Mouse (Mus musculus) heart, postnatal 36 days (tissue): Measurements from ENCODE around the gene Hoxa2. TPM values are rescaled to one million over a fixed set of nuclear protein-coding genes. Genes with fewer than 3 reads are reported as not detected.

ENCODE experiments used
- DNase-seq, 2 experiments: peaks; one replicate each; pipeline ENCODE4 v3.0.0; 2021 to 2022
- intact Hi-C: fragments of 180-260 bp; cut with DNase I; formaldehyde crosslinking; loops from one replicate; pipeline ENCODE4 v1.15.1; 2025
- total RNA-seq, 2 experiments: library from RNA; stranded (reverse); gene quantifications; 2 replicates each; pipeline ENCODE4 v1.2.3; 2021

Hoxa2 gene
- total RNA-seq, 2 experiments from 2014 or later = 0.62 TPM; not detected in 1

DNA sequence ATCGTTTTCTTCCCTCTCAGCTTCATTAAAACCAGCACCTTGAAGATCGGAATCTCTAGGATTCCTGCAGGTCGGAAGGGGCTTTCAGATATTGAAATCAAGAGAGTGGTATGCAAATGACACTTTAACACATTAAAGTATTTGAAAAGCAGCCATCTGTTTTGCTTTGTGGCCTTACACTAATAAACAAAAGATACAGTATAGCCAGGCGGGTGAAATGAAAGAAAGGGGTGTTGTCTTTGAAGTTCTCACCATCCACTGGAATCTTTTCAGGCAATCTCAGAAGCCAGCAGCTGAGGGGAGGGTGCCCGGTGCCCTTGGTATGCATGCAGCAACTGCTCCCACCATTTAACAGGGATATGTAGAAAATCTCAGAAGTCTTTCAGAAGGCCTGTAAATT lies 10.6 kb downstream of the Hoxa2 start:
- intact Hi-C loops = no loop called here
- no peak for DNase-seq

DNA sequence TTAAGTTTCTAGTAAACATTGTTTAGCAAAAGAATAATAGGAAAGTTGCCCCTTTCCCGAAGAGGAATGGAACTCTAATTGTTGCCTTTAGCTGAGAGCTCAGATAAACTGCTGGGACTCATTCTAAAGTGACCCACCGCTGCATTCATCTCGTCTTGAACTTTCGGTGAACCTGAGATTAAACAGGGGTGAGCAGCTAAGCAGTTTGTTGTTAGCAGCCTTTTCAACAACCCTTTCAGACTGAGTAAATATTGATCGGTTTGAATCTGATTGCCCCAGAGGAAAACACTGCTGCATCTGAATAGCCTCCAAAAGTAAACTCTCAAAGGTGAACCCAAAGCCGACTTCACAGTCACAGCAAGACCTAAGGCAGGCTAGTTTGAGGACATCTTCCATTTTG lies 11.4 kb downstream of the Hoxa2 start:
- DNase-seq = no peak
- intact Hi-C loops = no loop called here

DNA sequence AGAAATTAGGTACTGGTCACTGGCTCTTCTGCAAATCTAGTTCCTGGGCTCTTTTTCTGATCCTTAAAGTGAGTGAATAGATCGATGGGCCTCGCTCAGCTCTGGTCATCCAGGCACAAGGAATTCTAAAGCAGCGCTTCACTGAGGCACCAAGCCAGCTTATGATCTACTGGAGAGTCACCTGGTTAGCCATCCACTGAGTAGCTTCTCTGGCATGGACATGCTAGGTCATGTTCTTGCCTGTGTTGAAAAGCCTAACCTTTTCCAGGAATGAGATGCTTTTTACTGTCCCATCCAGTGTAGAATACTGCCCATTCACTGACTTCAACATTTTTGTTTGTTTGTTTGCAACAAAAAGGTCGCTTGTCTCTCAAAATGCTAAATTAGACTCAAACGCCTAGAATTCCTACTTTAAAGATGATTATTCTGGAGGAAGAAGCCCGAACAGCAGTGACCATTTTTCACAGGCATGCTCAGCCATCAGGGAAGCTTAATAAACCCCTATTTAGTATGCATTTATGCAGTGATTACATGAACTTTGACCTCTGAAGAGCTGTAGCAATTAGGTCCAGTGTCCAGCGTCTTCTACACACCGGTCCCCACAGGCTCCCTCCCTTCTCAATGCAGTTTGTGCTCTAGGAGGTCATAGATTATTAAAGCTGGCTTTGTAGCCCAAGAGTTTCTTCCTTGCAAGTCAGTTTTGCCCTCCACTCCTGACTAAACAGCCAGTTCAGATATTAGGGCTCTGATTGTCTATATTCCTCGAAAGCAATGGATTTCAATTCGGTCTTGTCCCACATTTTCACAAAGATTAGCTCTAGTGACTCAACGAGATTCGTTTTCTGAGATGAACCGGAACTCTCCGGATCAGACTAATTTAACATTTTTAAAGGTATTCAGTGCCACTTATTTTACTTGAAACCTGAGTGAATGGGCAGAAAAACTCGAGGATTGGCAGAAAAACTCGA lies 12.1 kb downstream of the Hoxa2 start:
- no peak for DNase-seq
- intact Hi-C loops = no loop called here

DNA sequence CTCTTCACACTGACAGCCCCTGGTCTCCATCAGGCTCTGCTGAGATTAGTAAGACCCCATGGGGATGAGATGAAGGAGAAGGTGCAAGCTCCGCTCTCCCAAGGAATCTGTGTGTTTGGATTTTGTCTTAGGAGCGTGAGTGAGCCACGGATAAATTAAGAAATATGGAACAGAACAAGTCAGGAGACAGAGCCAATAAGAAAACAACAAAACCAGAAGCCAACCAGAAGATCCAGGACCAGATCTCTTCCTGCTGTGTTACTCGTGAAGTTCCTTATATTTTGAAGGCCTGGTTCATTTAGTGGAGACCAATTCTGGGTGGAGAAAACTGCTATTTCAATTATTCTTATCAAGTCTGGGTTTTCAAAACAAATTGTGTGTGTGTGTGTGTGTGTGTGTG lies 13.1 kb downstream of the Hoxa2 start:
- intact Hi-C loops = no loop called here
- no peak for DNase-seq

DNA sequence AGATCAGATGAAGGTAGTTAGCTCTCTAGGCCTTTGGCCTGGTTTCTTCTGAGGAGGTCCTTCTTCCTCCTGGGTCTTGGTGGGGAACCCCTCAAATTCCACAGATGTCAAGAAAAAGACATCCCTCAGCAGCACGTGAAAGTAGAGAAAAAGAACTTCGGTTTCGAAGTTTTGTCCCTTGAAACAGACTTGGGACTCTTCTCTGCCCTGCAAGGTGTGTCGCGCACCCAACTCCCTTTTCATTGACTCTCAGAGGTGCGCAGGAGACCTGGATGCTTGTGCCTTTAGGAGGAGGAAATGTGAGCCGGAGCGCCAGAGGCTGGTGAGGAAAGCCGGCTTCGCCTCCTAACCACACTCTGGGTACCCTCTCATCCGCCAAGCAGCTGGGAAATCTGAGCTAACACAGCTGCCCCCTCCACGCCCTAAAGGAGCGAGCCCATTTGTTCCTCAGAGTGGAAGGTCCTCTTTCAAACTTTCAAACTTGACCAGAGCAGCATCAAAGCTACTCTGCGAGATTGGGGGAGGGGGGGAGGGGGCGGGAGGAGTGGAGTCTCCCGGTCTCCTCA lies 14.1 kb downstream of the Hoxa2 start:
- intact Hi-C loops = no loop called here
- no peak for DNase-seq

DNA sequence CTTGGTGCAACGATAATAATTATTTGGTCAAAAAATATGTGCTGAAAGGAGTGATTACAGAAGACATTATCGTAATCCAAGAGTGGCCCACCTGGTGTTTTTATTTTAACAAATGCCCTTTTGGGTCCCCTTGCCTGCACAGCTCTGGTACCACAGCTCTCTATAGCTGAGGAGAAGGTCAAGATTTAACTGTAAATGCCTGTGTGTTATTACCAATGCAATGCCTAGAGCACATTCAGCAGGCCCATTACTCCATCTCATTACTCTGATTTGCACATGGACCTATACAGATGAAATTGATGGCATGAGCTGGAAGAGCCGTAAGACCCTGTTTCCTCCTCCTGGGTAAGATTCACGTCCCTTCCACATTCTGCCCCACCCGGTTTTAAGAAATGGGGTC lies 25.5 kb downstream of the Hoxa2 start:
- intact Hi-C loops = no loop called here
- no peak for DNase-seq

DNA sequence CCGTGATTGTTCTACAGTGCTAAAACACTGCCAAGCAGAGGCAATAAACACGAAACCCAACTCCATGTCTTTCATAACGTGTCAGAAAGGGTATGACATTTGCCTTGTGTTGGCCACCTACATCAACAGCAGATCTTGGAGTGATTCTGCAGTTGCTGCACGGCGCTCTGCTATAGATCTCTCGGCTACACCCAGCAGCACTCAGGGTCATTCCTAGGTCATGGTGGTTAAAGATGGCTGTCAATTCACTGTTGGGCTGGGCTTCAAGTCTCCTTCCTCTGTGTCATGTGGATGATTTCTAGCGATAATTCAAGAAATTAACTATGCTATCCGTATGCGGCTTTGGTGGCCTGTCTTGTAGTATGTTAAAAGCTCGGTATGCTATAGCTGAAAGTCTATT lies 26.1 kb downstream of the Hoxa2 start:
- intact Hi-C loops = no loop called here
- no peak for DNase-seq

DNA sequence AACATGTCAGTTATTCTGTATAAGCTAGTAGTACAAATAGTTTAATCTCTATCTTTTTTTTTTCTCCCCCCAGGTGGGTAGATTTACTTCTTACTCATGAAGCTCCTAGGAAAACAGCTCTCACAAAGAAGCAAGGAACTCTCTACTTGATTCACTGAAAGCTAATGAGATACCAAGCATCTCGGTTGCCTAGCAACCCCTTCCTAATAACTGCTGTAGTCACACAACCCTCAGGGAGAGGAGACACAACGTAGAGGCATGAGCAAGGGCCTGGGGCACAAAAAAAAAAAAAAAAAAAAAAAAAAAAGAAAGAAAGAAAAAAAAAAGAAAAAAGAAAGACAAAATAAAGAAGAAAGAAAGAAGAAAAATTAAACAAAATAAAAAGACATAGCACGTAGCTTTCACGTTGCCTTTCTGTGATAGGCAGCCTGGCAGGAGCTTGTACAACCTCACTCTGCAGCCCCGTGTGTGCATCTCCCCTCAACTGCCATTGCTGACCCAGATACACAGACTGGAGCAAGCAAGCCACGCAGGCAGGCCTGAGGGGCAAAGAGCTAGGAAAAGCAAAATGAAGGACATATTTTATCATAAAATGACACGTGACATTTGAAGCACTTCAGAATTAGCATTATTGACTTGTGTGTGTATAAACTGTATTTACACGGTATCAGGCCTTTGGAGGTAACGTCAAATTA lies 26.6 kb downstream of the Hoxa2 start:
- no peak for DNase-seq
- intact Hi-C loops = no loop called here

DNA sequence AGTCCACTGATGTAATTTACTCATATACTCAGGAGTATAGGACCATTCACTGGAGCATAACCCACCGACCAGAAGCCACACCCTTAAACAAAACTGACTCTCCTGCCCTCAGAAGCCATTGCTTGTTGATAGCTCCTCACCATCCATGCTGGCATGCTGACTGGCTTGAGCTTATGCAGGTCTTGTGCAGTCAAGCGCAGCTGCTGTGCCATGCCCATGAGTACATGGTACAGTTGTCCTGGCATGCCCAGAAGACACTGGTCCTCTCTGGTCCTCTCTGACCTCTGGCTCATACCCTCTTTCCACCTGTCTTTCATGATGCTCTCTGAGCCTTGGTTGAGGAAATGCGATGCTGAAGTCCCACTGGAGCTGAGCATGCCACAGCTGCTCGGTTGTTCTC lies 41.0 kb downstream of the Hoxa2 start:
- intact Hi-C loops = no loop called here
- DNase-seq = no peak

DNA sequence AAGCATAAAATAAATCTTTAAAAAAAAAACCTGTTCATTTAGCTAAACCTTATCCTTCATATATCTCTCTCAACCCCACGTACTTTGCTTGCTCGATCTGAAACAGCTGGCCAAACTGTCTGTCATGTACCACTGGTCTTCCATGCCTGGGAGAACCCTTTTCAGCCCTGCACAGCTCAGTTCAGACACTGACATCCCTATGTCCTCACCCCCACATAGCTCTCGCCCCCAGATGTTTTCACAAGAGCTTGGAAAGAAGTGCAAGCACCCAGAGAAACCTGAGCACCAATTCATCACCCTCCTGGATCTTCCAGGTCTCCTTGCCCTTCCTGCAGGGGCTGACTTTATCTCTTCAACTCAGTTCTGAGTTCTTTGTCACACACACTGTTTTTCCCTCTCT lies 43.5 kb downstream of the Hoxa2 start:
- DNase-seq = no peak
- intact Hi-C loops = no loop called here

DNA sequence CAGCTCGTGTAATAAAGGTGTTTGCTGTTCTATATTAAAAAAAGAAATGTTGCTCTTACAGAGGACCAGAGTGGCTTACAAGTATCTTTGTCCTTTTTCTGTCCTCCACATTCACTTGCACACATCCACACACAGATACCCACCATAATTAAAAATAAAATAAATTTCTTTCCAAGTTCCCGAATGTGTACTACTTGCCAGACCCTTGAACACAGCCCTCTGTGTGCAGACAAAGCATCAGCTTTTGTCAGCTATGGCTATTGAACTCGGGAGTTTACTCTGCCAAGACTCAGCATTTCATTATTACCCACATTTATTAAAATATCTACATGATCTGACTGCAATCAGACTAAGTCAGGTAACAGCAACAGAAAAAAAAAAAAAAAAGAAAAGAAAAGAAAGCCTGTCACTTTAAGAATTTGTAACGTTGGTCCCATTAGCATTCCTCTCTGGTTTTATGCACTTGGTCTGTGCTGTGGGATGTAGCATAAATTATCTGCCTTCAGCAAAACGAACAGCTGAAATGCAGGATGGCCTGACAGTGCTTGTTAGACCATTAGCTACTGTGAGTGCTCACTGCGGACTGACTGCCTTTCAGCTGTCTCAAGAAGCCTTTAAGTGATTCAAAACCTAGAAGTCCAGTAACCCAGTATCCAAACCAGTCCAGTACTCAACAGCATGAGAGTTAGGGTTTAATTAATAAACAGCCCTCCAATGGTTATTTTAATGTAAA lies 45.6 kb downstream of the Hoxa2 start:
- intact Hi-C loops = no loop called here

DNA sequence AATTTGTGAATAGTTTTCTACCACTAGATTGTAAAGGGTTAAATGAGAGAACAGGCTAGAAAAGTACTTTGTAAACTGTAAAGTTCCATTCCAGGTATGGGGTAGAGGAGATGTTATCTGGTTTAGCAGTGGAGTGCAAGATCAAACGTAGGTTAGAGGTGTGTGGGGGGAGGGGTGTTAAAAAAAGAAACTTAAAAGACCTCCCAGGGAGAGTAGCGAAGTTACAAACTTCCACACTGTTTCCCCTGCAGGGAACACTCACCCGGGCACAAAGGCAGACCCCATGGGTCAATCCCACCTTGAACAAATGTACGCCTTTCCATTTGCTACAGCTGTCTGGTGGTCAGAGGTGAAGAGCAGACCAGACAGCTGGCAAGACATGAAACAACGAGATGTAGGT lies 48.7 kb downstream of the Hoxa2 start:
- intact Hi-C loops = no loop called here
- no peak for DNase-seq

More for the DNA sequence above, 45.6 kb downstream of the Hoxa2 start:
- no peak for DNase-seq

Other genes starting within 250 kb of the Hoxa2 start
- gene Skap2, start 152.3 kb downstream of the Hoxa2 start, total RNA-seq = 1 to 10 TPM; 8.0 to 8.2 TPM
- gene Hoxa1, start 6.5 kb downstream of the Hoxa2 start, total RNA-seq = under 1 TPM; 0.14 to 0.24 TPM
- gene 5730596B20Rik, start 12.7 kb upstream of the Hoxa2 start, total RNA-seq = under 1 TPM in 1 of 2 experiments, not detected in 1; 0.08 TPM
- gene Hoxa4, start 26.9 kb upstream of the Hoxa2 start, total RNA-seq = under 1 TPM; 0.43 to 0.67 TPM
- gene Hoxa5, start 39.8 kb upstream of the Hoxa2 start, total RNA-seq = under 1 TPM; 0.62 to 0.72 TPM
- not detected for gene Hoxa6, start 43.9 kb upstream of the Hoxa2 start, total RNA-seq
- gene Hoxa3, start 48.5 kb upstream of the Hoxa2 start, total RNA-seq = 1 to 10 TPM in 1 of 2 experiments, under 1 TPM in 1; 0.42 to 1.1 TPM
- gene Gm28308, start 48.5 kb upstream of the Hoxa2 start, total RNA-seq = not detected
- gene Hoxa7, start 57.0 kb upstream of the Hoxa2 start, total RNA-seq = under 1 TPM; 0.24 to 0.47 TPM
- gene Hoxa9, start 66.3 kb upstream of the Hoxa2 start, total RNA-seq = not detected
- not detected for gene Hoxa10, start 76.0 kb upstream of the Hoxa2 start, total RNA-seq
- not detected for gene Hoxa11, start 81.0 kb upstream of the Hoxa2 start, total RNA-seq
- not detected for gene Hoxa13, start 96.0 kb upstream of the Hoxa2 start, total RNA-seq
- not detected for gene Evx1, start 148.7 kb upstream of the Hoxa2 start, total RNA-seq